Mouse (Mus musculus) embryonic fibroblast, embryonic 13.5 days (primary cell): ENCODE results near the gene Scaf4.

Source experiments
- CTCF ChIP-seq: IDR thresholded peaks from 2 replicates; pipeline ENCODE4 v1.5.1; 2011; ENCODE audit warnings: mild to moderate bottlenecking, control low read depth, low read length, moderate library complexity, borderline replicate concordance; ENCODE audit not compliant: insufficient read depth
- POLR2A ChIP-seq: IDR thresholded peaks from 2 replicates; pipeline ENCODE4 v1.6.1; 2011; ENCODE audit warnings: low read depth, mild to moderate bottlenecking, control low read depth, low read length, moderate library complexity

DNA sequence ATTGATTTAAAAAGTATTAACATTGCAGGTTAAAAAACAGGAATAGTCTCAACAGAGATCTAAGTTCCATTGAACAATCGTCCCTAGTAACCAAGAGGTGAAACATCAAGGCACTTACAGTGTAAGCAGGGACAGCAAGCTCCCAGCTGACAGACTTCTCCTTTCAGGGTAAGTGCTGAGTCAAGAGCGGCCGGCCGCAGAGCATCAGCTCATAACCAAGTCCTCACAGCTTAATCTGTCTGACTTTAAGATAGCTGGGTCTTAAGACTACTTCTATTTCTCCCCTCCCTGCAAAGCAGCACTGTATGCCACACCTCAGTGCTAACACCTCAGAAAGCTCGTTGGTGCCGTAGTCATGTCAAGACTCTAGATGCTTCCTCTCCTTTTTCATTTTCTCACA, 5.2 kb downstream of the Scaf4 start:
- TF ChIP-seq CTCF (no peak), POLR2A (no peak)
